Mouse (Mus musculus) heart, embryonic 14.5 days (tissue): ENCODE data around the gene Tuba3a. TPM values are rescaled to one million over a fixed set of nuclear protein-coding genes. Genes with fewer than 3 reads are reported as not detected.

ENCODE experiments used
- ATAC-seq: fragments of 200-750 bp; cut with Nextera tagmentation; 2 replicates; pipeline ENCODE4 v1.8.0; 2017; ENCODE audit warnings: low read depth, moderate TSS enrichment; ENCODE audit not compliant: insufficient number of reproducible peaks, insufficient read depth, low FRiP score
- H3K27ac ChIP-seq, 2 experiments: fragments of 200-500 bp in 1 of 2; fragments of 300-500 bp in 1 of 2; sonication (generic) in 1 of 2; replicated peaks in 1 of 2; 2 replicates each; pipeline ENCODE4 v1.5.1; 2012 to 2014; ENCODE audit warnings: low read depth in 2 of 2, low read length in 2 of 2, control low read depth in 1 of 2, mild to moderate bottlenecking in 1 of 2, mixed read lengths in 1 of 2; ENCODE audit not compliant: control insufficient read depth in 1 of 2, insufficient read depth in 1 of 2
- H3K27me3 ChIP-seq: fragments of 300-500 bp; sonication (generic); 2 replicates; pipeline ENCODE4 v1.6.1; 2014; ENCODE audit warnings: mild to moderate bottlenecking, low read length, control low read depth; ENCODE audit not compliant: control insufficient read depth, insufficient read depth
- H3K36me3 ChIP-seq: fragments of 300-500 bp; sonication (generic); 2 replicates; pipeline ENCODE4 v1.6.1; 2014; ENCODE audit warnings: mild to moderate bottlenecking, control low read depth, low read length, mixed read lengths; ENCODE audit not compliant: control insufficient read depth, insufficient read depth
- H3K4me1 ChIP-seq, 2 experiments: fragments of 200-500 bp in 1 of 2; fragments of 300-500 bp in 1 of 2; sonication (generic) in 1 of 2; 2 replicates each; pipeline ENCODE4 v1.6.1; 2012 to 2014; ENCODE audit warnings: low read length in 2 of 2, control low read depth in 1 of 2, mixed read lengths in 1 of 2; ENCODE audit not compliant: control insufficient read depth in 2 of 2, insufficient read depth in 2 of 2
- H3K4me2 ChIP-seq: fragments of 300-500 bp; sonication (generic); 2 replicates; pipeline ENCODE4 v1.6.1; 2014; ENCODE audit warnings: mild to moderate bottlenecking, low read length
- H3K4me3 ChIP-seq, 2 experiments: fragments of 200-500 bp in 1 of 2; fragments of 300-500 bp in 1 of 2; sonication (generic) in 1 of 2; 2 replicates each; pipeline ENCODE4 v1.5.1; 2012 to 2014; ENCODE audit warnings: low read length in 2 of 2, mild to moderate bottlenecking in 2 of 2, control low read depth in 1 of 2, low read depth in 1 of 2, moderate library complexity in 1 of 2; ENCODE audit not compliant: control insufficient read depth in 1 of 2, insufficient read depth in 1 of 2
- H3K9ac ChIP-seq: fragments of 300-500 bp; sonication (generic); 2 replicates; pipeline ENCODE4 v1.6.1; 2014; ENCODE audit warnings: mild to moderate bottlenecking, low read length
- H3K9me3 ChIP-seq: fragments of 300-500 bp; sonication (generic); 2 replicates; pipeline ENCODE4 v1.6.1; 2016; ENCODE audit warnings: low read length, control low read depth; ENCODE audit not compliant: control insufficient read depth
- WGBS: fragments of 180-500 bp; shearing (Covaris S2); extraction: QIAGEN DNeasy Blood & Tissue Kit; methylation state at CpG from one replicate; pipeline ENCODE4 v1.1.7; 2014; 5-methylcytosine and 5-hydroxymethylcytosine counted together
- polyA plus RNA-seq: library from polyadenylated mRNA; unstranded; fragments of >200 nt; fragmentation: Nextera tagmentation; extraction: Ambion mirVana; gene quantifications from 2 replicates; pipeline ENCODE4 v1.2.1, GENCODE M21; 2014

The Tuba3a gene
- polyA plus RNA-seq, 1 experiment from 2014 or later, result not detected

DNA sequence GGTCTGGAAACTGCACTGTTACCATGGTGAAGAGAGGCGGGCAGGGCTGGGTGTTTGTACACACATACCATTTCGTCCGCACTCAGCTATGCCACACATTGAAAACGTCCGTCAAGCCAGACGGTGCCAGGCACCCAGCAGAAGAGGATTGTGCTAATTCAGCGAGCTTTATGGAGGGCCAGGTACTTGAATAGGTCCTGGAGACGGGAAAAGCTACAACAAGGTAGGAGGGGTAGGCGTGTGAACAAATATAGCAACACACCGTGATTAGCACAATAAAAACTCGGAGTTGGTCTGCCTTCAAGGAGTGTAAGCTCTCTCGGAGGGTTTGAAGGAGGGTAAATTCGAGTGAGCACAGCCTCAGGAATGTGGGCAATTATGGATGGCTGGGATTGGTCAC is 37.0 kb upstream of the Tuba3a start:
- Histone ChIP-seq H3K9ac (no peak overlapping the region), H3K4me2 (no peak overlapping the region), H3K9me3 (no peaks in the 10 kb centered on the region), H3K27ac (no peak overlapping the region), H3K4me1 (peaks cover 5 to 9% of the 10 kb centered on the region in 2 experiments; a peak in 2 of 4 replicates), H3K27me3 (peaks cover 43% of the 10 kb centered on the region), H3K4me3 (no peak overlapping the region), H3K36me3 (no peaks in the 10 kb centered on the region)
- ATAC-seq, result no peak
- 57% methylated on average over 13 of the region's 13 CpGs for WGBS

DNA sequence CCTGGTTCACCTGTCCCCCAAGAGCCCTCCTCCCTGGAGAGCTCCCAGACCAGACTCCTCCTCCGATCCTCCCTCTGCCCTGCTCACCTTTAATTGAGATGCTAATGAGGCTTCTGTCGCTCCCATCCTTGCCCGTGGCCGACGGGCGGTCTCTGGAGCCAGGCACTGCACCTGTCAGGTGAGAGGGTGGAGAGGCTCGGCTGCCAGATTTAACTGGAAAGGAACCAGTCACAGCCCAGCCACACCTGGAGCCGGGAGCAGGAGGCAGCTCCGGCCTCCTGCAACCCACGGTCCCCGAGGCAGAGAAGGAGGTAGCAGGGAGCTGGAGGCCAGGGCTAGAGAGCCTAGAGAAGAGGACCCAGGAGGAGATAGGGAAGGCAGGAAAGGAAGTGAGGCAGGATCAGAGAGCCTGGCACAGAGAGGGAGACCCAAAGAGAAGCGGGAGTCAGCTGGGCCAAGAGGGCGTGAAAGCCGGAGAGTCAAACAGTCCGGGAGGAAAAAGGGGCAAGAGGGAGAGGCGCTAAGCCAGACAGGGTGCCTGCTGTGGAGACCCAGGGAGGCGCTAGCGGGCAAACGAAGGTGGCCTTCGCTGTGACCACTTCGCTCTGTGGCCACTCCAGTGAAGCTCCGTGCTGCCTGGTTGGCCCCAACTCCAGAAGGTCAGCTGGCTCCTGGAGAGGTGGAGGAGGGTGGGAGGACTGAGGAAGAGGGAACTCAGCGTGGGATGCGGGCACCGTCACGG is 35.4 kb upstream of the Tuba3a start:
- Histone ChIP-seq H3K9me3 (no peaks in the 10 kb centered on the region), H3K4me1 (peaks cover 10 to 14% of the 10 kb centered on the region in 2 experiments; a peak in 2 of 4 replicates), H3K4me2 (peak overlapping the region; percentile 39), H3K4me3 (no peak overlapping the region), H3K36me3 (no peaks in the 10 kb centered on the region), H3K27ac (no peak overlapping the region), H3K9ac (peak overlapping the region; percentile 30; the same call in 1 of the 2 replicates), H3K27me3 (peaks cover 43% of the 10 kb centered on the region)
- no peak for ATAC-seq
- WGBS, result 11% methylated on average over 26 of the region's 26 CpGs

DNA sequence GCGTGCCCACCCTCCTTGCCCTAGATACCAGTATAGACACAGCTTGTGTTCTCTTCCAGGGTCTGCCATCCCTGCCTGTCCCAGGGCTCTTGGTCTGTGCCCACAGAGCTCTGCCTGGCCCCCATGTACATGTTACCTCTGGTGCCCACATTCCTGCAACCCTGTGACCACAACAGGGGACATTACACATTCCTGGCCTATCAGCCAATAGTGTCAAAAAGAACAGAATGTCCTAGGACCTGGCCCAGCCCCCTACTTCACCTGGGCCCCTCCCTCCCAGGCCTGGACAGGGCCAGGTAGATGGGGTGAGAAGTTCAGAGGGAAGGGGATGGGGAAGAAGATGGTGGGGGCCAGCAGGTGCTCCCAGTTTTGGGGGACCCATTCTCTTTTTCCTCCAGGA is 34.5 kb upstream of the Tuba3a start, which contains the start of gene Scnn1a:
Scnn1a (plus strand) TSS at position 337 of the 400 bp plus-strand sequence.
- Histone ChIP-seq H3K9me3 (no peaks in the 10 kb centered on the region), H3K27me3 (peaks cover 43% of the 10 kb centered on the region), H3K36me3 (no peaks in the 10 kb centered on the region), H3K9ac (peak within 1 kb of the TSS; percentile 30; the same call in 1 of the 2 replicates), H3K4me1 (peaks cover 7 to 11% of the 10 kb centered on the region in 2 experiments; a peak in 2 of 4 replicates), H3K27ac (no peak within 1 kb of the TSS), H3K4me3 (no peak within 1 kb of the TSS), H3K4me2 (peak within 1 kb of the TSS; percentile 39)
- no peak for ATAC-seq
- 100% methylated on average over 1 of the region's 1 CpGs for WGBS

DNA sequence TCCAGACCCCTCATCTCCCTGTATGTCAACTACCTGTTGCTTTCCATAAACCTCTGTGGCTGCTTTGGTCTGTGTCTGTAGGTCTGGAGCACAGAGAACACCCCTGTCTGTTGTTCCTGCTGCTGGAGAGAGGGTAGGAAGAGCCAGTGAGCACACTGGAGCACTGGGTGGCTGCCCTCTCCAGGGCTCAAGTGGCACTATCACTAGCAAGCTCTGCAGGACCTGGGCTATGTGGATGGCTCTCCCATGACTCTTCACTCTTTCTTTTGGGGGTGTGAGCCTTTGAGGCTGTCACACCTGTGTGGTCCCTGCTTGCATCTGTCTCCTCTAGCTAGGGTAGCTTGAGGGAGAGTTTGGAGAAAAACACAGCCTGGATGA is 34.1 kb upstream of the Tuba3a start:
- no peak overlapping the region for H3K27ac ChIP-seq
- no peak overlapping the region for H3K9ac ChIP-seq
- H3K9me3 ChIP-seq, result no peaks in the 10 kb centered on the region
- peaks cover 4 to 8% of the 10 kb centered on the region in 2 experiments; a peak in 2 of 4 replicates for H3K4me1 ChIP-seq
- no peak overlapping the region for H3K4me2 ChIP-seq
- H3K4me3 ChIP-seq, result no peak overlapping the region
- ATAC-seq, result no peak
- H3K27me3 ChIP-seq, result peaks cover 43% of the 10 kb centered on the region
- H3K36me3 ChIP-seq, result no peaks in the 10 kb centered on the region

DNA sequence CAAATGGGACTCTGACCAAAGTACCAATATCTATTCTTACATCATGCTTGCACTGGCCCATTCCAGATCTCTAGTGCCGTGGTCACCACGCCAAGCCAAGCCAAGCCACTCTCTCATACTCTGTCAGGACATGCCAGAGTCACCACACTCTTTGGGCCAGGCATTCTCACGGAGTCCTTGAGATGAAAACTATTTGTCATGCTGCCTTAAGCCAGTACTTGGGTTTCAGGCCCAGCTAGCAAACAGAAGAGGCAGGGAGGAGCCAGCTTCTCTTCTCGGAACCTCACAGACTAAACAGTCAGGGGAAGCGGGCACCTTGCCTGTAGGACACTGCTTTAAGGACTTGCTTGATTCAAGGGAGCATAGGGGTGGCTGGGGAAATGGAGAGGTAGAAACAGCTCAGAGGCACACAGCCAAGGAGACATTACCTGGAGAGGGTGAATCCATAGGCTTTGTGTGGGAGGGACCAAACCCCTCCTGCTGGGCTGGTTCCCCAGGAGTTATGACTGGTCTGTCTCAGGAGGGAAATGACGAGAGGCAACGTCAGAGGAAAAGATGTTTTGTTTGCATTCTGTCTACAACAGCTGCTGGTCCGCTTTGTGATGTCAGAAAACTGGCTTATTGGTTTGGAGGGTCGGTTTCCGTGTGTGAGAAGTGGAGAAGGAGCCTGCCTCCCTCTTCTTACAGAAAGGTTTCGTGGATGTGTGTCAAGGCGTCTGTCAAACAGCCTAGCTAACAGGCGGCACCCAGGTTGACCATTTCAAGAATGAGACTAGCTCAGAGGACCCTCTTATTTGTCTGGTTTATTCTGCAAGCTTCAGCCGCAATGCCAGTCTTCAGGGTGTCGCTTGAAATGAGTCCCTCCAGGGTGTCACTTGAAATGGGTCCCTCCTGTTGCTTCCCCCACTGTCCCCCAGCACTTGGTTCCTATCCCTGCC is 33.4 kb upstream of the Tuba3a start:
- no peak overlapping the region for H3K27ac ChIP-seq

DNA sequence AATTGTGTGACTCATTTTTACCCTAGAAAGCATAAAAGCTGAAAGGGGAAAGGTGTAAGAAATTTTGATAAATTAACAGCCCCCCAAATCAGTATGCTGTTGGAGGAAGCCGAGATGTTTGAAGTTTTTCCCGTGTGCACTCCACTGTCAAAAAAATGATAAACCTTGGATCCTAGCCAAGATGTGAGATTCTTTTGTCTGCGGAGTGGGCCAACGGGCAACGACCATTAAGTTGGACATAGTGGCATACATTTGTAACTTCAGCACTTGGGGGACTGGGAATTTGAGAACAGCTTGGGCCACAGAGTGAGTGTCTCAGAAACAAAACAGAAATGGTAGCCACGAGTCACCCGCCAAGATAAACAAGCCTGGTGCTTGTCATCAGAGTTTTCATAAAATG is 31.2 kb upstream of the Tuba3a start:
- Histone ChIP-seq H3K9me3 (no peaks in the 10 kb centered on the region), H3K4me1 (peaks cover 20 to 23% of the 10 kb centered on the region in 2 experiments), H3K9ac (no peak overlapping the region), H3K27me3 (peaks cover 26% of the 10 kb centered on the region), H3K36me3 (no peaks in the 10 kb centered on the region; the same call in 1 of the 2 replicates), H3K4me2 (no peak overlapping the region), H3K4me3 (no peak overlapping the region), H3K27ac (no peak overlapping the region)
- ATAC-seq, result no peak
- 17% methylated on average over 7 of the region's 7 CpGs for WGBS

More for the DNA sequence above, 33.4 kb upstream of the Tuba3a start:
- WGBS, result 64% methylated on average over 15 of the region's 15 CpGs
- peaks cover 6 to 10% of the 10 kb centered on the region in 2 experiments; a peak in 3 of 4 replicates for H3K4me1 ChIP-seq
- ATAC-seq, result no peak
- no peaks in the 10 kb centered on the region for H3K9me3 ChIP-seq
- H3K9ac ChIP-seq, result no peak overlapping the region
- peaks cover 43% of the 10 kb centered on the region for H3K27me3 ChIP-seq
- H3K4me3 ChIP-seq, result no peak overlapping the region
- H3K4me2 ChIP-seq, result no peak overlapping the region
- H3K36me3 ChIP-seq, result no peaks in the 10 kb centered on the region

DNA sequence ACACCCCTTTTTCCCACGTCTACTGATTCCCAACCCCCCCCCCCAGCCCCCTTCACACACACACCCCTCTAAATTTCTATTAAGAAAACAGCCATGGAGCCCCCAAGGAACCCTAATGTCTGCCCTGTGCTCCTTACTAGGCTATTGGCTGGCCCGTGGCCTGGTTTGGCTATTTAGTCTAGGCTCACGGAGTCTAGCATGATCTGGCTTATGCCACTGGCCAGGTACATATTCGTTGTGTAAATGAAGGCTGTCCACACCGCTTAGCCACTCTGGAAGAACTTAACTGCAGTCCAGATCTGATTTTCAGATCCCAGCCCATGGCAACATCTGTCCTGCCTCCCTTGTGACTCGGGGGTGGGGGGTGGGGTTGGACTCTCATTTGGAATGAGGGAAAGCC is 28.9 kb upstream of the Tuba3a start:
- Histone ChIP-seq H3K4me2 (no peak overlapping the region), H3K4me1 (peaks cover 24 to 28% of the 10 kb centered on the region in 2 experiments), H3K4me3 (no peak overlapping the region), H3K27ac (no peak overlapping the region), H3K9me3 (no peaks in the 10 kb centered on the region), H3K9ac (no peak overlapping the region), H3K27me3 (peaks cover 3% of the 10 kb centered on the region), H3K36me3 (peaks cover 21% of the 10 kb centered on the region)
- no peak for ATAC-seq
- WGBS, result 81% methylated on average over 6 of the region's 6 CpGs
